Mouse (Mus musculus) ES-E14 (cell line): ENCODE measurements around the gene Pea15a. TPM values are rescaled to one million over a fixed set of nuclear protein-coding genes. Genes with fewer than 3 reads are reported as not detected.

Source experiments
- DNase-seq: peaks from one replicate; pipeline ENCODE4 v3.0.0-alpha.2; 2013; ENCODE audit warnings: low read depth, low spot score
- H3K27ac ChIP-seq: 2 replicates; pipeline ENCODE4 v1.5.1; 2012; ENCODE audit warnings: low read depth, mild to moderate bottlenecking, low read length, moderate library complexity, mixed read lengths; ENCODE audit not compliant: poor library complexity, insufficient read depth, severe bottlenecking
- H3K36me3 ChIP-seq: 2 replicates; pipeline ENCODE4 v1.6.1; 2012; ENCODE audit warnings: mild to moderate bottlenecking, low read length, moderate library complexity, mixed read lengths; ENCODE audit not compliant: control insufficient read depth, poor library complexity, insufficient read depth, severe bottlenecking
- H3K4me1 ChIP-seq, 2 experiments: fragments of 150-350 bp in 1 of 2; sonication (generic) in 1 of 2; 2 replicates each; pipeline ENCODE4 v1.6.1; 2012; ENCODE audit warnings: low read length in 2 of 2, mild to moderate bottlenecking in 1 of 2, mixed read lengths in 1 of 2; ENCODE audit not compliant: control insufficient read depth in 2 of 2, insufficient read depth in 2 of 2, poor library complexity in 1 of 2
- H3K4me3 ChIP-seq, 2 experiments: fragments of 150-350 bp in 1 of 2; sonication (generic) in 1 of 2; 2 replicates each; pipeline ENCODE4 v1.5.1; 2012; ENCODE audit warnings: low read length in 2 of 2, low read depth in 1 of 2, mild to moderate bottlenecking in 1 of 2, mixed read lengths in 1 of 2; ENCODE audit not compliant: insufficient read depth in 1 of 2, poor library complexity in 1 of 2, severe bottlenecking in 1 of 2
- H3K9ac ChIP-seq: 2 replicates; pipeline ENCODE4 v1.6.1; 2012; ENCODE audit warnings: low read depth, mild to moderate bottlenecking, low read length, mixed read lengths; ENCODE audit not compliant: poor library complexity, insufficient read depth, severe bottlenecking
- H3K9me3 ChIP-seq: fragments of 150-350 bp; sonication (generic); 2 replicates; pipeline ENCODE4 v1.6.1; 2012; ENCODE audit warnings: low read depth, mild to moderate bottlenecking, low read length; ENCODE audit not compliant: control insufficient read depth, insufficient read depth
- CHD2 ChIP-seq: IDR thresholded peaks from 2 replicates; pipeline ENCODE4 v1.6.1; 2014; ENCODE audit warnings: mild to moderate bottlenecking, low read depth, low read length, inconsistent platforms
- HCFC1 ChIP-seq: IDR thresholded peaks from 2 replicates; pipeline ENCODE4 v1.6.1; 2012; ENCODE audit warnings: low read length, inconsistent platforms, borderline replicate concordance; ENCODE audit not compliant: insufficient read depth
- MAFK ChIP-seq: IDR thresholded peaks from 2 replicates; pipeline ENCODE4 v1.6.1; 2014; ENCODE audit warnings: mild to moderate bottlenecking, low read depth, low read length, inconsistent platforms; ENCODE audit not compliant: insufficient read depth
- ZC3H11A ChIP-seq: IDR thresholded peaks from 2 replicates; pipeline ENCODE4 v1.6.1; 2012; ENCODE audit warnings: low read depth, mild to moderate bottlenecking, inconsistent platforms, low read length, borderline replicate concordance
- ZNF384 ChIP-seq: IDR thresholded peaks from 2 replicates; pipeline ENCODE4 v1.6.1; 2012; ENCODE audit warnings: low read depth, low read length, inconsistent platforms
- in situ Hi-C, 2 experiments: fragments of 600-800 bp; cut with MboI; formaldehyde crosslinking; loops; one replicate each; pipeline ENCODE4 v1.15.1; 2025; ENCODE audit warnings: low sequenced_read_pairs in 2 of 2, inconsistent platforms in 1 of 2; ENCODE audit not compliant: unreplicated experiment in 2 of 2
- total RNA-seq: library from RNA; depleted of rRNA; stranded (reverse); fragments of 300-350 nt; gene quantifications from 2 replicates; pipeline ENCODE4 v1.2.3, GENCODE M21; 2012

Gene Pea15a
- total RNA-seq, 1 experiment, result 21.3 TPM

- no peak for TF ChIP-seq CHD2
- no peak for TF ChIP-seq ZC3H11A
- TF ChIP-seq HCFC1, result no peak
- no peak for TF ChIP-seq MAFK
- no peak for TF ChIP-seq ZNF384
- in situ Hi-C loops, result no loop called here
Measured at GRCm38 (mm10) chr1:172162959-172163358, 43.6 kb downstream of the Pea15a start.

DNA sequence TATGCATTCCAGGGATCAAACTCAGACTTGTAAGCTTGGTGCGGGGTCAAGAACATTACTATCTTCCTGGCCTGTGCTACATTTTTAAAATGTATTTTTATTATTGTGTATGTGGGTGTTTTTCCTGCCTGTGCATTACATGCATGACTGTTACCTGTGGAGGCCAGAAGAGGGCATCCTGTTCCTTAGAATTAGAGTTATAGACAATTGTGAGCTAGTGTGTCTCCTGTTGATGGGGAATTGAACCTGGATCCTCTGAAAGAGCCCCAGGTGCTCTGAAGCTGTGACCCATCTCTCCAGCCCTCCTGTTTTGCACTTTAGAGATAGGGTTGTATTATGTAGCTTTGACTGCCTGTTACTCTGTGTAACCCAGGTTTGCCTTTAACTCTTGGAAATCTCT, 44.6 kb downstream of the Pea15a start:
- no peaks in the 10 kb centered on the region for H3K9me3 ChIP-seq
- peaks cover 2% of the 10 kb centered on the region; the same call in 1 of the 2 replicates for H3K36me3 ChIP-seq
- DNase-seq, result no peak
- no peak overlapping the region for H3K9ac ChIP-seq
- TF ChIP-seq MAFK (no peak), CHD2 (no peak), HCFC1 (no peak), ZC3H11A (no peak), ZNF384 (no peak)
- in situ Hi-C loops, result no loop called here
- no peak overlapping the region for H3K4me3 ChIP-seq
- no peaks in the 10 kb centered on the region for H3K4me1 ChIP-seq
- no peak overlapping the region for H3K27ac ChIP-seq

More at GRCm38 (mm10) chr1:172162959-172163358, 43.6 kb downstream of the Pea15a start:
- no peaks in the 10 kb centered on the region for H3K9me3 ChIP-seq
- H3K36me3 ChIP-seq, result peaks cover 2% of the 10 kb centered on the region; the same call in 1 of the 2 replicates
- no peak for DNase-seq
- H3K27ac ChIP-seq, result no peak overlapping the region
- no peak overlapping the region for H3K4me3 ChIP-seq
- H3K9ac ChIP-seq, result no peak overlapping the region
- H3K4me1 ChIP-seq, result no peaks in the 10 kb centered on the region

GRCm38 (mm10) chr1:172160508-172160907, 46.1 kb downstream of the Pea15a start:
- no peaks in the 10 kb centered on the region for H3K36me3 ChIP-seq
- no peaks in the 10 kb centered on the region for H3K9me3 ChIP-seq
- in situ Hi-C loops, result no loop called here
- H3K27ac ChIP-seq, result no peak overlapping the region
- H3K4me1 ChIP-seq, result no peaks in the 10 kb centered on the region
- no peak overlapping the region for H3K9ac ChIP-seq
- no peak for TF ChIP-seq ZNF384
- no peak for TF ChIP-seq MAFK
- no peak for TF ChIP-seq ZC3H11A
- TF ChIP-seq CHD2, result no peak
- no peak for TF ChIP-seq HCFC1
- H3K4me3 ChIP-seq, result no peak overlapping the region
- DNase-seq, result no peak

DNA sequence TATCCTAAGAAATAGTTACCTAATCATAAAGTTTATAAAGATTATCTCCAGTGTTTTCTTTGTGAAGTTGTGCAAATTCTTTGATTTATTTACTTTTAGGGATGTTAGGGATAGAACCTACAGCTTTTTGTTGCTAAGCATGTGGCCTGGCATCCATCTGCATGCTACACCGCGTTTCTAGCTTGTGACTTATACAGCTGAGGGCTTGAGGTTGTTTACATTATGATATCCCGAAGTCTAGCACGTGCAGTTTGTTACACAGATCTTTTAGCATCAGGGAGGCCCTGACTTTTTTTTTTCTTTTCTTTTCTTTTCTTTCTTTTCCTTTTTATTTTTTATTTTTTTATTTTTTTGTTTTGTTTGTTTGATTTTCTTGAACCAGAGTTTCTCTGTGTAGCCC, 46.6 kb downstream of the Pea15a start:
- no peak overlapping the region for H3K4me3 ChIP-seq
- H3K36me3 ChIP-seq, result no peaks in the 10 kb centered on the region
- no peak for TF ChIP-seq HCFC1
- no peaks in the 10 kb centered on the region for H3K9me3 ChIP-seq
- in situ Hi-C loops, result no loop called here
- no peak overlapping the region for H3K27ac ChIP-seq
- no peak overlapping the region for H3K9ac ChIP-seq
- H3K4me1 ChIP-seq, result no peaks in the 10 kb centered on the region
- DNase-seq, result no peak

- H3K9ac ChIP-seq, result no peak overlapping the region
- no peaks in the 10 kb centered on the region for H3K4me1 ChIP-seq
- DNase-seq, result no peak
- TF ChIP-seq HCFC1 (no peak), ZC3H11A (no peak), CHD2 (no peak), MAFK (no peak), ZNF384 (no peak)
- in situ Hi-C loops, result no loop called here
- no peak overlapping the region for H3K4me3 ChIP-seq
- no peak overlapping the region for H3K27ac ChIP-seq
- peaks cover 5% of the 10 kb centered on the region for H3K36me3 ChIP-seq
- no peaks in the 10 kb centered on the region for H3K9me3 ChIP-seq
Measured at GRCm38 (mm10) chr1:172155518-172155917, 51.1 kb downstream of the Pea15a start.
